Mouse (Mus musculus) kidney, embryonic 16.5 days (tissue): Measurements from ENCODE around the gene Epn2. TPM values are rescaled to one million over a fixed set of nuclear protein-coding genes. Genes with fewer than 3 reads are reported as not detected.
A peak's percentile ranks its signal among the peaks of the same experiment; 100 is the strongest.

Source experiments
- ATAC-seq: fragments of 200-750 bp; cut with Nextera tagmentation; 2 replicates; pipeline ENCODE4 v1.8.0; 2017; ENCODE audit warnings: moderate TSS enrichment; ENCODE audit not compliant: low FRiP score, low TSS enrichment
- H3K27ac ChIP-seq: fragments of 300-500 bp; sonication (generic); 2 replicates; pipeline ENCODE4 v1.5.1; 2014; ENCODE audit warnings: low read length
- H3K27me3 ChIP-seq: fragments of 300-500 bp; sonication (generic); 2 replicates; pipeline ENCODE4 v1.6.1; 2014; ENCODE audit warnings: low read length, control low read depth, mixed read lengths; ENCODE audit not compliant: insufficient read depth
- H3K36me3 ChIP-seq: fragments of 300-500 bp; sonication (generic); 2 replicates; pipeline ENCODE4 v1.6.1; 2014; ENCODE audit warnings: low read length, control low read depth, mixed read lengths; ENCODE audit not compliant: insufficient read depth
- H3K4me1 ChIP-seq: fragments of 300-500 bp; sonication (generic); 2 replicates; pipeline ENCODE4 v1.6.1; 2014; ENCODE audit warnings: low read length, control low read depth, mixed read lengths; ENCODE audit not compliant: insufficient read depth
- H3K4me2 ChIP-seq: fragments of 300-500 bp; sonication (generic); replicated peaks from 2 replicates; pipeline ENCODE4 v1.6.1; 2014; ENCODE audit warnings: low read depth, low read length
- H3K4me3 ChIP-seq: fragments of 300-500 bp; sonication (generic); 2 replicates; pipeline ENCODE4 v1.5.1; 2014; ENCODE audit warnings: mild to moderate bottlenecking, low read length
- H3K9ac ChIP-seq: fragments of 300-500 bp; sonication (generic); replicated peaks from 2 replicates; pipeline ENCODE4 v1.6.1; 2014; ENCODE audit warnings: low read length
- H3K9me3 ChIP-seq: fragments of 300-500 bp; sonication (generic); 2 replicates; pipeline ENCODE4 v1.6.1; 2016; ENCODE audit warnings: low read length, control low read depth
- WGBS: fragments of 180-500 bp; shearing (Covaris S2); extraction: QIAGEN DNeasy Blood & Tissue Kit; methylation state at CpG from one replicate; pipeline ENCODE4 v1.1.7; 2014; 5-methylcytosine and 5-hydroxymethylcytosine counted together
- polyA plus RNA-seq: library from polyadenylated mRNA; unstranded; fragments of >200 nt; fragmentation: Nextera tagmentation; extraction: Ambion mirVana; gene quantifications from 2 replicates; pipeline ENCODE4 v1.2.1, GENCODE M21; 2015

Epn2 gene
- polyA plus RNA-seq, 1 experiment from 2014 or later = 25.0 TPM

DNA sequence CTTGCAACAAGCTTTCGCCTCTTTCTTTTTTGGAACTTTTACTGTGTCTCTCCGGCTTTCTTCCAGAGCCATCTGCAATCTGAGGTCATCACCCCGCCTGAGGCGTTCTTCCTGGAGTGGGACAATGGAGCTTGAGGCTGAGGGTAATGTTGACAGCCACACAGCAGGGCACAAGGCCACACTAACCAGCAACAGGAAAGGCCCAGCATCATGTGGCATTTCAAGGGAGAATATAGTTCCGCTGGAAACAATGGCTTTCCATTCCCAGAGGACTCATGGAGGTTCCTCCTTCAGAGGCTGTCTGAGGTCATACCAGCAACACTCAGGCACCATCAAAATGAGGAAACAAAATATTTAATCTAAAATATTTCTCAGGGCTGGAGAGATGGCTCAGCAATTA is 45.9 kb downstream of the Epn2 start:
- Histone ChIP-seq H3K27ac (peak overlapping the region; percentile 43; the same call in 1 of the 2 replicates), H3K9me3 (no peaks in the 10 kb centered on the region), H3K36me3 (peaks cover 9% of the 10 kb centered on the region; the same call in 1 of the 2 replicates), H3K9ac (no peak overlapping the region), H3K4me2 (no peak overlapping the region), H3K4me3 (no peak overlapping the region), H3K4me1 (peaks cover 3% of the 10 kb centered on the region), H3K27me3 (no peaks in the 10 kb centered on the region)
- WGBS = 76% methylated on average over 5 of the region's 5 CpGs
- 0 out of 2 replicates have a peak, but pooled peaks have one; percentile 54 for ATAC-seq

DNA sequence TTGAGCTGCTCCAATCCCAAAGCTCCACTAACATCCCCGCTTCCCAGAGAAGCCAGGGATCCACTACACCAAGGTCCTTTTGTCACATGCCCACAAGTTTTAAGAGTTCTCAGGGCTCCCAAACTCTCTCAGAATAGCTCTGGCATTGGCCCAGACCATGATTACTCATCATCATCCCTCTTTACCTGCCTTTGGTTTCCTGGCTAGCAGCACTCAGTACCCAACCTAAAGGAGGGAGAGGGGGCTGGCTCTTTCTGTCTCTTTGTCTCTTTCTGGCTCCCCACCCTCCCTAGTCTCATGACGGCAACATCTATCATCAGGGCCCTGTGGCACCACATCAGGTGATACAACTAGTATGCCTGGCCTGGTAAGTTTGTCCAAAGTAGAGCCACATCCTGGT is 46.7 kb downstream of the Epn2 start:
- Histone ChIP-seq H3K27me3 (no peaks in the 10 kb centered on the region), H3K27ac (peak overlapping the region; percentile 43; the same call in 1 of the 2 replicates), H3K4me1 (peaks cover 3% of the 10 kb centered on the region), H3K9ac (no peak overlapping the region), H3K9me3 (no peaks in the 10 kb centered on the region), H3K36me3 (peaks cover 9% of the 10 kb centered on the region; the same call in 1 of the 2 replicates), H3K4me3 (no peak overlapping the region), H3K4me2 (no peak overlapping the region)
- 96% methylated on average over 2 of the region's 2 CpGs for WGBS
- no peak for ATAC-seq

DNA sequence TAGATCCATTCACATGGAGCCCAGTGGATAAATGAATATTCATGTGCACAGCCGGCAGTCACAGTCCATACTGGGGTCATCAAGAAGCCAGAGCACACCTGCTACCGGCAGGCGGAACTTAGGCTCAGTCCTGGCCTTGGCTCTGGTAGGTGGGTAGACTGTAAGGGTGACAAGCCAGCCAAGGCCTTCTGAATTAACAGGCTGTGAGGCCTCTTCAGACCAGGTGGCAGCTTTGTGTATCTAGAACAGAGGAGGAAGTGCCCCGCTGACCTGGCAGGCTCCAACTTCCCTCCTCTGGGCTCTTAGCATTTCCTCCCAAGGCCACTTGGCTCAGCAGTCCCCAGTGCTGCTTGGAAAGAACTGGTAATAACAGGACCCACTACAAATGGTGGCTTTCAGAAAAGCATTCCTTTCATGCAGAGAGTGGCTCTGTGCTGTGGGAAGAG is 50.2 kb downstream of the Epn2 start:
- Histone ChIP-seq H3K9ac (no peak overlapping the region), H3K27me3 (no peaks in the 10 kb centered on the region), H3K4me2 (no peak overlapping the region), H3K4me3 (no peak overlapping the region), H3K36me3 (peaks cover 14% of the 10 kb centered on the region; the same call in 1 of the 2 replicates), H3K9me3 (no peaks in the 10 kb centered on the region), H3K4me1 (peaks cover 3% of the 10 kb centered on the region), H3K27ac (peak overlapping the region; percentile 52)
- 45% methylated on average over 4 of the region's 4 CpGs for WGBS
- peak; percentile 67 for ATAC-seq

DNA sequence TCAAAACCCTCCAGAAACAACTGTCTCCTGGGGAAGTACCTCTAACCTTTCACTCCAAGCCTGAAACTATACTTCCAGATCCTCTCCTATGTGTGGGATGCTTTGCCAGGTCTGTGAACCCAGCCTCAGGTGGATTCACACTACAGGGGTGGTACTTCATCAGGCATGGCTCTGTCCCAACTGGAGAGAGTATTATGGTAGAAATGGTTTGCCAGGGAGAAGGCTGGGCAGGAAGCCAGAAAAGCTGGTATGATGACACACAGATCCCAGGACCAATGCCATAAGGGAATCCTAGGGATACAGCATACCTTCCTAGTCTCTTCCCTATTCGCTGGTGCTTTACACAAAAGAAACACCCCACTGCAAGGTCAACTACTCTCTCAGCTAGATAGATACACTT is 52.6 kb downstream of the Epn2 start:
- Histone ChIP-seq H3K4me1 (peaks cover 3% of the 10 kb centered on the region), H3K4me2 (no peak overlapping the region), H3K27me3 (no peaks in the 10 kb centered on the region), H3K27ac (no peak overlapping the region), H3K9me3 (no peaks in the 10 kb centered on the region), H3K4me3 (no peak overlapping the region), H3K9ac (no peak overlapping the region), H3K36me3 (peaks cover 17% of the 10 kb centered on the region; the same call in 1 of the 2 replicates)
- WGBS = 90% methylated on average over 1 of the region's 1 CpGs
- ATAC-seq = no peak

DNA sequence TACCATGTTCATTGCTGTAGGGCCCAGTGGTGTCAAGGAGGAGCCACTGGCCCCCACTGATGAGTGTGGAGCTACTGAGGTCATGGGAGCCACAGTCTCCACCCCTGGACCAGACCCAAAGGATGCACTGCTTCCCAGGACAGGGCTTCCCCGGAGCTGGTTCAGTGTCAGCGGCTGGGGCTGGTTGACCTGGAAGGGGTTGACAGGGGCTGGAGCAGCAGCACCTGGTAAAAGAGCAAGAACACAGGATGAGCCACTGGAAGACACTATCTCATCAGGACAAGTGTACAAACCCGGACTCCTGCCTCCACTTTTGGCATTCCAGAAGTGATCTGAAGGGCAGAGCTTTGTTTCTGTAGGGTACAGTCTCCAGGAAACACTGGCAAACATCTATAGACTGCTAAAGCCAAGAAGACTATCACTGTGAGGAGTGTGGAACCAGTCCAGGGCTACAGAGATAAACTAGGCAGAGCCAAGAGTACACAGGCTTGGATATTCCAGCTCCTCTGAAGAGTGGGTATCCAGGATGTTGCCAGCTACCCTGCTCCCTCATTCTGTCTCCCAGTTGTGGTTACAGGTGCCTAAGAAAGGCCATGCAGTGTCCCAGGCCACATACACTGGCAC is 59.9 kb downstream of the Epn2 start:
- peaks cover 50% of the 10 kb centered on the region; the same call in 1 of the 2 replicates for H3K36me3 ChIP-seq
- ATAC-seq = no peak

DNA sequence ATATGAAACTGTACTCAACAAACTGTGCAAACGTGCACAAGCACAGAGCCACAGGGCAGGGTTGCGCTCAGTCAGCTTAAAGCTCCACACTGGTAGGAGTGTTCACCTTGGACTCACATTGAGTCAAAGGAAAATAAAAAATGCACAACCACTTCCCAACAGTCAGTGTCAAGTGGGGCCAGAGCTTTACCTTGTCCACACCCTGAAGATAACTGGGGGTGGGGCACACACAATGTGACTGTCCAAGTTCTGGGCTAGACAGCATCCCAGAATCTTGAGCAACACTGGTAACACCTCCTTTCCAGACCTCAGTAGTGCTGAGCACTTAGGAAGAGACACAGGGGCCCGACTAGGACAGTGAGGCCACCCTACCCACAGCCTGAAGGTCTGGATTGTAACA is 60.6 kb downstream of the Epn2 start:
- 92% methylated on average over 3 of the region's 3 CpGs for WGBS
- ATAC-seq = no peak
- H3K36me3 ChIP-seq = peaks cover 53% of the 10 kb centered on the region; the same call in 1 of the 2 replicates

More for the DNA sequence above, 59.9 kb downstream of the Epn2 start:
- Histone ChIP-seq H3K4me2 (no peak overlapping the region), H3K4me3 (no peak overlapping the region), H3K4me1 (no peaks in the 10 kb centered on the region), H3K27me3 (no peaks in the 10 kb centered on the region), H3K9me3 (no peaks in the 10 kb centered on the region), H3K27ac (no peak overlapping the region), H3K9ac (no peak overlapping the region)
- WGBS = 85% methylated on average over 3 of the region's 3 CpGs

DNA sequence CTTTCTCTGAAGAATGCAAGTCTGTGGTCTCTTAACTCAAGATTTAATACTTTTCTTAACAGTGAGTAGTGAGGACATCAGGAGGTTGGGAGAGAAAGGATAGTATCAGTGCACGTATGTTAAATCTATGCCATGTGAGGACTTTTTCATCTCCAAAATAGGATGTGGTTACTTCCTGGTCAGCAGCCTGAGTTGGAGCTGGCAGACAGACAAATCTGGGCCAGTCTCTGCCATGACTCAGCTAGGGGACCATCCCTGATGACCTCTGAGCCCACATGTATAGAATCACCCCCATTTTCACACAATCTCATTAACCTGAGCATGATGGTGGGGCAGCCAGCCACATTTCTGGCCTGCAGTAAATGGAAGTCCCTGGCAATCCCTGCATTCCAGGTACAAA is 61.5 kb downstream of the Epn2 start:
- peaks cover 50% of the 10 kb centered on the region; the same call in 1 of the 2 replicates for H3K36me3 ChIP-seq
- H3K27me3 ChIP-seq = no peaks in the 10 kb centered on the region
- ATAC-seq = no peak
- H3K4me1 ChIP-seq = no peaks in the 10 kb centered on the region
- no peak overlapping the region for H3K4me3 ChIP-seq
- 82% methylated on average over 1 of the region's 1 CpGs for WGBS
- no peak overlapping the region for H3K9ac ChIP-seq
- no peaks in the 10 kb centered on the region for H3K9me3 ChIP-seq
- no peak overlapping the region for H3K27ac ChIP-seq
- H3K4me2 ChIP-seq = no peak overlapping the region

More for the DNA sequence above, 60.6 kb downstream of the Epn2 start:
- H3K27ac ChIP-seq = no peak overlapping the region
- no peak overlapping the region for H3K4me3 ChIP-seq
- no peak overlapping the region for H3K4me2 ChIP-seq
- no peaks in the 10 kb centered on the region for H3K27me3 ChIP-seq
- H3K9me3 ChIP-seq = no peaks in the 10 kb centered on the region
- H3K9ac ChIP-seq = no peak overlapping the region
- no peaks in the 10 kb centered on the region for H3K4me1 ChIP-seq

DNA sequence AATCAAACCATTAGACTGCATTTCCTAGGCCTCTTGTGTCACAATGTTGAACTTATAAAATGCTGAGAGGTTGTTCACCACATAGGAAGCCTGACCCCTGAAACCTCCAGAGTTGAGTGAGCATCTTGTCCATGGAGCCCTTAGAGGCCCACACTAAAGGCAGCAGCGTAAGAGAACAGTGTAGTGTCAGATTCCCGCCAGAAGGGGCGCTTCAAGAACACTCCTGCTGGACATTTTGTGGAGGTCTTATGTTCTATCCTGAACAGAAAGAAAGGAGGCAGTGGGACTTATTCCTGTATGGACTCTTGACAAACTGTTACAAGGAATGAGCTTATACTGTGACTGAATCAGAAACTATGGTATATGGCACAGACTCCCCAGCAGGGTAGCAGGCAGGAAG is 64.5 kb downstream of the Epn2 start:
- Histone ChIP-seq H3K4me3 (no peak overlapping the region), H3K9me3 (no peaks in the 10 kb centered on the region), H3K27ac (no peak overlapping the region), H3K27me3 (no peaks in the 10 kb centered on the region), H3K4me2 (no peak overlapping the region), H3K4me1 (no peaks in the 10 kb centered on the region), H3K9ac (no peak overlapping the region), H3K36me3 (peaks cover 25% of the 10 kb centered on the region)
- WGBS = 46% methylated on average over 3 of the region's 3 CpGs
- no peak for ATAC-seq

DNA sequence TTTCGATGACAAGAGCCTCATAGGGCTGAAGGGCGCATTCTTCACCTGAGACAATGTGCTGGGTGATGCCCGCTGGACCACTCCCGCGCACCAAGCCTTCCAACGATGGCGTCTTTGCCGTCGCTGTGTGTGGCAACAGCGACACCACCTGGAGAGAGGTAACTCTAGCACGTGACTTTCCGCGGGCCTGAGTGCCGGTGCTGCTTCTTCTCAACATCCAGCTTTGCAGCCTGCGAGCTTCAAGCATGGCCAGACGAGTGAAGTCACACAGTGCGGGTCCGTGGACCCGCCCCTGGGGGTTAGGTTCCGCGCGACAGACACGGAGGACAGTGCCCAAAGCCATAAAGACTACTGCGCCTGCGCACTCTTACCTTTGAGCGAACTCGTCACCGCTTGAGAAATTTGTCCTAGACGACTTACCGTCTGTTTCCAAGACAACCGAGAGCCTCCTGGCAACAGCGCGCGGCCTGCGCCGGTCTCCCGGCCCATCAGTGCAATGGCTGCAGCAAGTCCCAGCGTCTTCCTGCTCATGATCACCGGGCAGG is 74.7 kb downstream of the Epn2 start, which contains the start of gene B9d1:
Gene B9d1 (plus strand): TSS at position 432 of the 545 bp plus-strand sequence.
- Histone ChIP-seq H3K9me3 (no peaks in the 10 kb centered on the region), H3K4me2 (peak within 1 kb of the TSS; percentile 71), H3K27me3 (no peaks in the 10 kb centered on the region), H3K4me1 (peaks cover 8% of the 10 kb centered on the region), H3K9ac (peak within 1 kb of the TSS; percentile 81), H3K4me3 (peak within 1 kb of the TSS; percentile 76), H3K27ac (peak within 1 kb of the TSS; percentile 76), H3K36me3 (no peaks in the 10 kb centered on the region)
- ATAC-seq = peak; percentile 89
- under 1% methylated on average over 39 of the region's 39 CpGs for WGBS

DNA sequence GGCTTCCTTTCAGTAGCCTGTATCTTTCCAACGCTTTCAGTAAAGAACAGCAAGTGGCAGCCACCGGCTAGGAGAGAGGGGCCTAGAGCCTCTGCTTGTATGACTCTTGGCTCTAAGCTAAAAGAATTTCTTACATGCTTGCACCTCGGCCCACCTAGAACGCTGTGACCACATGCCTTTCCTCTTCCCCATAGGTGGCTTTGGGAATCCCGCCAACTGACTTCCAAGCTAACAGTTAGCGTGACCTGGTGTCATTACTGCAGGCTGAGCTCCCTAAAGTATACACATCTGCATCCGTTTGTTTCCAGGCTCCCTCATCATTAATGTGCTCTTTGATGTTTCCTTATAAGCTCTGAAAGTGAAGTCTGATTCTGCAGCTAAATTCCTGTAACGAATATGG is 75.6 kb downstream of the Epn2 start:
- Histone ChIP-seq H3K4me2 (no peak overlapping the region), H3K4me3 (no peak overlapping the region), H3K36me3 (no peaks in the 10 kb centered on the region), H3K4me1 (peaks cover 8% of the 10 kb centered on the region), H3K27me3 (no peaks in the 10 kb centered on the region), H3K27ac (no peak overlapping the region), H3K9me3 (no peaks in the 10 kb centered on the region), H3K9ac (no peak overlapping the region)
- ATAC-seq = no peak
- WGBS = 70% methylated on average over 8 of the region's 8 CpGs
